Mouse (Mus musculus) myocyte (in vitro differentiated cells): ENCODE measurements around the gene Mon2. TPM values are rescaled to one million over a fixed set of nuclear protein-coding genes. Genes with fewer than 3 reads are reported as not detected.

Experiments used
- H3K27me3 ChIP-seq: one replicate; pipeline ENCODE4 v1.6.1; 2011; ENCODE audit not compliant: control insufficient read depth, insufficient read depth, insufficient read length
- H3K36me3 ChIP-seq: one replicate; pipeline ENCODE4 v1.6.1; 2011; ENCODE audit not compliant: control insufficient read depth, insufficient read depth
- H3K4me2 ChIP-seq: one replicate; pipeline ENCODE4 v1.6.1; 2011; ENCODE audit warnings: low read depth, control low read depth
- H3K4me3 ChIP-seq: one replicate; pipeline ENCODE4 v1.5.1; 2011; ENCODE audit warnings: mild to moderate bottlenecking, control low read depth, moderate library complexity
- H3K79me2 ChIP-seq: one replicate; pipeline ENCODE4 v1.6.1; 2011; ENCODE audit not compliant: control insufficient read depth, insufficient read depth
- H3ac ChIP-seq: one replicate; pipeline ENCODE4 v1.6.1; 2011; ENCODE audit not compliant: control insufficient read depth, insufficient read length
- CEBPB ChIP-seq: IDR thresholded peaks from 2 replicates; pipeline ENCODE4 v1.6.1; 2011; ENCODE audit warnings: mild to moderate bottlenecking, moderate library complexity; ENCODE audit not compliant: poor library complexity, insufficient read depth, severe bottlenecking
- E2F4 ChIP-seq: IDR thresholded peaks from one replicate; pipeline ENCODE4 v1.6.1; 2011; ENCODE audit warnings: mild to moderate bottlenecking, control low read depth, moderate library complexity; ENCODE audit not compliant: insufficient read depth
- MAX ChIP-seq: IDR thresholded peaks from one replicate; pipeline ENCODE4 v1.6.1; 2011; ENCODE audit warnings: low read depth, mild to moderate bottlenecking, control low read depth
- MYOD1 ChIP-seq, 3 experiments: IDR thresholded peaks; one replicate each; pipeline ENCODE4 v1.6.1; 2011; ENCODE audit warnings: control low read depth in 2 of 3, low read depth in 2 of 3, mild to moderate bottlenecking in 2 of 3, moderate library complexity in 1 of 3; ENCODE audit not compliant: insufficient read length in 2 of 3, control insufficient read depth in 1 of 3
- MYOG ChIP-seq, 3 experiments: IDR thresholded peaks; one replicate each; pipeline ENCODE4 v1.6.1; 2011; ENCODE audit warnings: control low read depth in 2 of 3, low read depth in 2 of 3, mild to moderate bottlenecking in 2 of 3; ENCODE audit not compliant: insufficient read length in 2 of 3, control insufficient read depth in 1 of 3, insufficient read depth in 1 of 3
- POLR2A ChIP-seq: IDR thresholded peaks from one replicate; pipeline ENCODE4 v1.6.1; 2011; ENCODE audit warnings: low read depth, mild to moderate bottlenecking, control low read depth, moderate library complexity; ENCODE audit not compliant: insufficient read length
- POLR2AphosphoS2 ChIP-seq: IDR thresholded peaks from one replicate; pipeline ENCODE4 v1.6.1; 2011; ENCODE audit warnings: low read depth, control low read depth; ENCODE audit not compliant: insufficient read length
- REST ChIP-seq: IDR thresholded peaks from one replicate; pipeline ENCODE4 v1.6.1; 2011; ENCODE audit warnings: mild to moderate bottlenecking, control low read depth, moderate library complexity; ENCODE audit not compliant: insufficient read depth, insufficient read length
- SRF ChIP-seq: IDR thresholded peaks from one replicate; pipeline ENCODE4 v1.6.1; 2011; ENCODE audit warnings: low read depth; ENCODE audit not compliant: control insufficient read depth, insufficient read length
- TCF12 ChIP-seq: IDR thresholded peaks from one replicate; pipeline ENCODE4 v1.6.1; 2011; ENCODE audit warnings: mild to moderate bottlenecking, control low read depth; ENCODE audit not compliant: poor library complexity, insufficient read depth, severe bottlenecking
- TCF3 ChIP-seq: IDR thresholded peaks from one replicate; pipeline ENCODE4 v1.6.1; 2011; ENCODE audit warnings: low read depth, control low read depth; ENCODE audit not compliant: insufficient read length
- USF1 ChIP-seq: IDR thresholded peaks from one replicate; pipeline ENCODE4 v1.6.1; 2011; ENCODE audit warnings: low read depth, mild to moderate bottlenecking, control low read depth, moderate library complexity
- polyA plus RNA-seq: library from polyadenylated mRNA; unstranded; fragments of >200 nt; fragmentation: generic; extraction: Trizol; gene quantifications from one replicate; pipeline ENCODE4 v1.2.1, GENCODE M21; 2012; ENCODE audit warnings: missing spikeins

Mon2 gene
- polyA plus RNA-seq, 1 experiment = 31.0 TPM

- H3K27me3 ChIP-seq = no peaks in the 10 kb centered on the region
- TF ChIP-seq USF1 (no peak), POLR2A (no peak), MAX (no peak), SRF (no peak), TCF3 (no peak), MYOG (IDR thresholded peaks at IDR 0.05; ENCODE audit: control insufficient read depth in 1 of 3, insufficient read depth in 1 of 3, insufficient read length in 2 of 3, low read depth in 2 of 3) (no peak), TCF12 (no peak), MYOD1 (IDR thresholded peaks at IDR 0.05; ENCODE audit: control insufficient read depth in 1 of 3, insufficient read length in 2 of 3, low read depth in 2 of 3) (no peak), REST (no peak), E2F4 (no peak)
- no peaks in the 10 kb centered on the region for H3K79me2 ChIP-seq
- no peak overlapping the region for H3K4me2 ChIP-seq
- no peak overlapping the region for H3ac ChIP-seq
- no peaks in the 10 kb centered on the region for H3K36me3 ChIP-seq
- H3K4me3 ChIP-seq = no peak overlapping the region
These were observed 113.7 kb downstream of the Mon2 start for GRCm38 (mm10) chr10:122962651-122963050.

- no peak overlapping the region for H3K4me3 ChIP-seq
- TF ChIP-seq MYOD1 (IDR thresholded peaks at IDR 0.05; ENCODE audit: control insufficient read depth in 1 of 3, insufficient read length in 2 of 3, low read depth in 2 of 3) (no peak), POLR2AphosphoS2 (no peak), MYOG (IDR thresholded peaks at IDR 0.05; ENCODE audit: control insufficient read depth in 1 of 3, insufficient read depth in 1 of 3, insufficient read length in 2 of 3, low read depth in 2 of 3) (no peak), E2F4 (no peak), USF1 (no peak), POLR2A (no peak)
- H3K27me3 ChIP-seq = no peaks in the 10 kb centered on the region
- H3K4me2 ChIP-seq = no peak overlapping the region
- H3ac ChIP-seq = no peak overlapping the region
- no peaks in the 10 kb centered on the region for H3K79me2 ChIP-seq
- H3K36me3 ChIP-seq = no peaks in the 10 kb centered on the region
These were observed 114.8 kb downstream of the Mon2 start for GRCm38 (mm10) chr10:122961494-122961893.

GRCm38 (mm10) chr10:122960738-122961137, 115.6 kb downstream of the Mon2 start:
- Histone ChIP-seq H3K27me3 (no peaks in the 10 kb centered on the region), H3K36me3 (no peaks in the 10 kb centered on the region), H3K79me2 (no peaks in the 10 kb centered on the region), H3K4me2 (no peak overlapping the region), H3ac (no peak overlapping the region), H3K4me3 (no peak overlapping the region)
- TF ChIP-seq CEBPB = no peak
- no peak for TF ChIP-seq REST
- no peak for TF ChIP-seq SRF
- TF ChIP-seq E2F4 = no peak
- TF ChIP-seq MYOG (IDR thresholded peaks at IDR 0.05; ENCODE audit: control insufficient read depth in 1 of 3, insufficient read depth in 1 of 3, insufficient read length in 2 of 3, low read depth in 2 of 3) = no peak
- no peak for TF ChIP-seq MYOD1 (IDR thresholded peaks at IDR 0.05; ENCODE audit: control insufficient read depth in 1 of 3, insufficient read length in 2 of 3, low read depth in 2 of 3)
- TF ChIP-seq POLR2A = no peak
- no peak for TF ChIP-seq MAX
- no peak for TF ChIP-seq USF1
- no peak for TF ChIP-seq POLR2AphosphoS2
- no peak for TF ChIP-seq TCF3
- TF ChIP-seq TCF12 = no peak

GRCm38 (mm10) chr10:122960216-122960615, 116.1 kb downstream of the Mon2 start:
- Histone ChIP-seq H3K79me2 (no peaks in the 10 kb centered on the region), H3K27me3 (no peaks in the 10 kb centered on the region), H3K36me3 (no peaks in the 10 kb centered on the region), H3K4me2 (no peak overlapping the region), H3K4me3 (no peak overlapping the region), H3ac (no peak overlapping the region)
- TF ChIP-seq POLR2A (no peak), MYOG (IDR thresholded peaks at IDR 0.05; ENCODE audit: control insufficient read depth in 1 of 3, insufficient read depth in 1 of 3, insufficient read length in 2 of 3, low read depth in 2 of 3) (no peak), TCF3 (no peak), SRF (no peak), POLR2AphosphoS2 (no peak), USF1 (no peak), MAX (no peak), REST (no peak), TCF12 (no peak), MYOD1 (IDR thresholded peaks at IDR 0.05; ENCODE audit: control insufficient read depth in 1 of 3, insufficient read length in 2 of 3, low read depth in 2 of 3) (no peak), E2F4 (no peak), CEBPB (no peak)

- no peak overlapping the region for H3ac ChIP-seq
- no peaks in the 10 kb centered on the region for H3K27me3 ChIP-seq
- H3K36me3 ChIP-seq = no peaks in the 10 kb centered on the region
- no peak overlapping the region for H3K4me2 ChIP-seq
- TF ChIP-seq REST (no peak), POLR2AphosphoS2 (no peak), TCF12 (no peak), POLR2A (no peak), E2F4 (no peak), SRF (no peak), USF1 (no peak), TCF3 (no peak), CEBPB (no peak), MYOD1 (IDR thresholded peaks at IDR 0.05; ENCODE audit: control insufficient read depth in 1 of 3, insufficient read length in 2 of 3, low read depth in 2 of 3) (no peak), MAX (no peak), MYOG (IDR thresholded peaks at IDR 0.05; ENCODE audit: control insufficient read depth in 1 of 3, insufficient read depth in 1 of 3, insufficient read length in 2 of 3, low read depth in 2 of 3) (no peak)
- H3K79me2 ChIP-seq = no peaks in the 10 kb centered on the region
- H3K4me3 ChIP-seq = no peak overlapping the region
These were observed 117.6 kb downstream of the Mon2 start for GRCm38 (mm10) chr10:122958699-122959098.
